Mouse (Mus musculus) erythroblast, embryonic 14.5 days (primary cell): ENCODE results near the gene Pirb. TPM values are rescaled to one million over a fixed set of nuclear protein-coding genes. Genes with fewer than 3 reads are reported as not detected.

Source experiments
- H3K27me3 ChIP-seq: 2 replicates; pipeline ENCODE4 v1.6.1; 2012; ENCODE audit warnings: inconsistent platforms; ENCODE audit not compliant: control insufficient read depth
- H3K36me3 ChIP-seq: 2 replicates; pipeline ENCODE4 v1.6.1; 2012; ENCODE audit warnings: mild to moderate bottlenecking, inconsistent platforms; ENCODE audit not compliant: control insufficient read depth
- H3K4me1 ChIP-seq: 2 replicates; pipeline ENCODE4 v1.6.1; 2012; ENCODE audit warnings: inconsistent platforms; ENCODE audit not compliant: control insufficient read depth
- H3K4me3 ChIP-seq: replicated peaks from 2 replicates; pipeline ENCODE3; 2012; ENCODE audit warnings: moderate library complexity, mild to moderate bottlenecking, inconsistent platforms
- H3K9me3 ChIP-seq: 2 replicates; pipeline ENCODE4 v1.6.1; 2012; ENCODE audit warnings: low read length, inconsistent platforms, mixed read lengths; ENCODE audit not compliant: control insufficient read depth
- GATA1 ChIP-seq: IDR thresholded peaks from 2 replicates; pipeline ENCODE4 v1.6.1; 2012; ENCODE audit warnings: low read length, inconsistent platforms, mixed read lengths
- TAL1 ChIP-seq: IDR thresholded peaks from 3 replicates; pipeline ENCODE4 v1.6.1; 2012; ENCODE audit warnings: low read length, inconsistent platforms, mixed read lengths
- polyA plus RNA-seq: library from polyadenylated mRNA; stranded (reverse); fragments of >175 nt; gene quantifications from 2 replicates; pipeline ENCODE4 v1.2.3, GENCODE M21; 2012

Gene Pirb
- polyA plus RNA-seq, 1 experiment: not detected

DNA sequence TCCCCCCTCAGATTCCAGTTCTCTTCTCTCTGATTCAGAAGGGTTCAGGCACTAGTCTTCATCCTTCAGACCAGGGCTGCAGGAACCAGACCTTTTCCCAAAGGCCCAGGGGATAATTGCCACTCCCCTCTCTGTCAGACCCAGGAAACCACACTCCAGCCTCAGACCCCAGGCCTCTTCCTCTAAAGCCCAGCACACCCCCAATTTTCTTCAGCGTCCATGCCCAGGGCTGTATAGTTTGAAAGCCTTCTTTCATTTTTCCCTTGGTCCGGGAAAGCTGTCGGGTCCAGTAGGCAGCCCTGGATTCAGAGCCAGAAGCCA lies 45.0 kb downstream of the Pirb start:
- Histone ChIP-seq H3K27me3 (no peaks in the 10 kb centered on the region), H3K9me3 (no peaks in the 10 kb centered on the region), H3K36me3 (no peaks in the 10 kb centered on the region; the same call in 1 of the 2 replicates), H3K4me1 (peaks cover 2% of the 10 kb centered on the region; the same call in 1 of the 2 replicates), H3K4me3 (no peak overlapping the region)
- TF ChIP-seq TAL1 (no peak), GATA1 (no peak)

DNA sequence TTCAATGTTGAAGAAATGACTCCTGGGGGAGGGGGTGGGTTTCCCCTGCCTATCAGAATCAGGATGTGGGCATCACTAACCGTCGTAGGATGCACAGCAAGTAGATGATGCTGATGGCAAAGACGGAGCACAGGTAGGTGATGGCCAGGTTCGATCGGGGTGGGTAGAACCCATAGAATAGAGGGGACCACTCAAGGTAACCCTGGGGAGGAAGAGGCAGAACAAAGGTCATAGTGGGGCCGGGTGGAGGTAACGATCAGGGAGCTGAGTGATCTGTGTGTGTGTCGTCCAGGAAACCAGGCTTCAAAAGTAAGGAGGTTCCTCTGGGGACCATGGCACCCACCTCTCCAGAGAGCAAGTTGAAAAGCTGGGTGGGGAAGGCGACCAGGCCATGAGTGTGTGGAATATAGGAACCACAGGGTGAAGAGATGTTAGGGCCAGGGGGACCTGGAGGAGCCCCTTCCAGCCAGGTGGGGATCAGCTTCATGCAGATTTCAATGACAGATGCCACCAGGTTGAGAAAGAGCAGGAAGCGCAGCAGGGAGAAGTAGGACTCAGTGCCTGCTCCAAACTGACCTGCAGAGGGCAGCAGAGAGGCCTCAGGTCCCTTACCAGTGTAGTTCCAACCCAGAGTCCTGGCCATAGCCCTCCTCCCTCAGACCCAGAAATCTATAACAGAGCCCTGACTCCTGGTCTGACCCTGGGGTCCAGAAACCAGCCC lies 45.5 kb downstream of the Pirb start:
- Histone ChIP-seq H3K9me3 (no peaks in the 10 kb centered on the region), H3K36me3 (no peaks in the 10 kb centered on the region; the same call in 1 of the 2 replicates), H3K4me1 (peaks cover 2% of the 10 kb centered on the region; the same call in 1 of the 2 replicates), H3K27me3 (no peaks in the 10 kb centered on the region), H3K4me3 (no peak overlapping the region)
- no peak for TF ChIP-seq GATA1
- TF ChIP-seq TAL1: no peak

- TF ChIP-seq GATA1: no peak
- TF ChIP-seq TAL1: no peak
- H3K36me3 ChIP-seq: peaks cover 19% of the 10 kb centered on the region
- H3K9me3 ChIP-seq: no peaks in the 10 kb centered on the region
- H3K4me3 ChIP-seq: peak overlapping the region; percentile 76
- H3K27me3 ChIP-seq: no peaks in the 10 kb centered on the region
- peaks cover 42% of the 10 kb centered on the region for H3K4me1 ChIP-seq
Observed at GRCm38 (mm10) chr7:3666921-3667391, 53.2 kb downstream of the Pirb start.

- TF ChIP-seq TAL1: no peak
- no peak for TF ChIP-seq GATA1
- no peaks in the 10 kb centered on the region for H3K27me3 ChIP-seq
- H3K9me3 ChIP-seq: no peaks in the 10 kb centered on the region
- peak within 1 kb of the TSS; percentile 76 for H3K4me3 ChIP-seq
- H3K4me1 ChIP-seq: peaks cover 42% of the 10 kb centered on the region
- H3K36me3 ChIP-seq: peaks cover 34% of the 10 kb centered on the region
Observed at GRCm38 (mm10) chr7:3665215-3666114, 54.7 kb downstream of the Pirb start, which contains the start of gene Leng1. Leng1 (minus strand) TSS chr7:3665840.

DNA sequence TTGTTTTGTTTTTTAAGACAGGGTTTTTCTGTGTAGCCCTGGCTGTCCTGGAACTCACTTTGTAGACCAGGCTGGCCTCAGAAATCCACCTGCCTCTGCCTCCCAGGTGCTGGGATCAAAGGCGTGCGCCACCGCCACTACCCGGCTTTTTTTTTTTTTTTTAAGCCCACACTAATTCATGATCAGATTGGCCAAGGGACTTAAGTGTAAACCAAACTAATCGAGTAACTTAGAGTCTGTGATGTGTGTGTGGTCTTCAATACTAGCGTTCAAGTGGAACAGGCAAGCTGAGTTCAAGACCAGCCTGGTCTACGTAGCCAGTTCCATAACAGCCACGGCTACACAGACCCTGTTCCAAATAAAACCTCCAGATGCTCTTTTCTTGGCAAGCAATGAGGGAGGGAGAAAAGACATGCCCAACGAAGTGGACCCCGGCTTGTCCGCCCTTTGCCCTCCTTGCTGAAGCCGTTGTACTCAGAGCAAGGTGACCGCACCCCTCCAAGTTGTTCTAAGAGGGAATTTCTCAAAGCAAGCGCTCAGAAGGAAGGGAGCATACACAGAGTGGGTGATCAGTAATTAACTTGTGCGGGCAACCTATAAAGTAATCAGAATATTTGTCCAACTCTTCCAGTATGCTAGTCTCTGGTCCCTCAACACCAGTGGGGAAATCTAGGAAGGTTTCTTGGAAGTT lies 55.5 kb downstream of the Pirb start:
- peaks cover 42% of the 10 kb centered on the region for H3K36me3 ChIP-seq
- peaks cover 42% of the 10 kb centered on the region for H3K4me1 ChIP-seq
- TF ChIP-seq TAL1: no peak
- TF ChIP-seq GATA1: no peak
- no peaks in the 10 kb centered on the region for H3K9me3 ChIP-seq
- H3K4me3 ChIP-seq: peak overlapping the region; percentile 76
- no peaks in the 10 kb centered on the region for H3K27me3 ChIP-seq

Other genes starting within 250 kb of the Pirb start
- gene Tarm1, start 217.8 kb downstream of the Pirb start, polyA plus RNA-seq: not detected in 2 replicates
- not detected in 2 replicates for gene Oscar, start 104.2 kb downstream of the Pirb start, polyA plus RNA-seq
- gene Ndufa3, start 103.0 kb downstream of the Pirb start, polyA plus RNA-seq: 3.6 and 5.5 TPM in 2 replicates
- gene Tfpt, start 90.5 kb downstream of the Pirb start, polyA plus RNA-seq: 3.1 and 3.3 TPM in 2 replicates
- gene Prpf31, start 90.4 kb downstream of the Pirb start, polyA plus RNA-seq: 3.2 TPM in 2 replicates
- gene Cnot3, start 75.1 kb downstream of the Pirb start, polyA plus RNA-seq: 50.1 and 53.8 TPM in 2 replicates
- gene Leng1, start 54.6 kb downstream of the Pirb start, polyA plus RNA-seq: 1.0 and 1.3 TPM in 2 replicates
- gene Tmc4, start 42.8 kb downstream of the Pirb start, polyA plus RNA-seq: 0.05 and 0.12 TPM in 2 replicates
- 0.70 and 1.0 TPM in 2 replicates for gene Tsen34, start 27.5 kb downstream of the Pirb start, polyA plus RNA-seq
- 0.58 and 0.73 TPM in 2 replicates for gene Mboat7, start 26.9 kb downstream of the Pirb start, polyA plus RNA-seq
- 81.2 and 118 TPM in 2 replicates for gene Rps9, start 16.4 kb downstream of the Pirb start, polyA plus RNA-seq
- not detected in 2 replicates for gene Gm15448, start 105.3 kb upstream of the Pirb start, polyA plus RNA-seq
- gene Pira2, start 124.7 kb upstream of the Pirb start, polyA plus RNA-seq: not detected in 2 replicates
- not detected in 2 replicates for gene Gm14548, start 177.7 kb upstream of the Pirb start, polyA plus RNA-seq
- gene Lilra6, start 195.1 kb upstream of the Pirb start, polyA plus RNA-seq: 0.07 TPM in 1 of 2 replicates, not detected in the other